Mouse (Mus musculus): ENCODE data around the gene Zic1. TPM values are rescaled to one million over a fixed set of nuclear protein-coding genes. Genes with fewer than 3 reads are reported as not detected.

Zic1 gene
- polyA plus RNA-seq, 1 experiment from 2014 or later = not detected

DNA sequence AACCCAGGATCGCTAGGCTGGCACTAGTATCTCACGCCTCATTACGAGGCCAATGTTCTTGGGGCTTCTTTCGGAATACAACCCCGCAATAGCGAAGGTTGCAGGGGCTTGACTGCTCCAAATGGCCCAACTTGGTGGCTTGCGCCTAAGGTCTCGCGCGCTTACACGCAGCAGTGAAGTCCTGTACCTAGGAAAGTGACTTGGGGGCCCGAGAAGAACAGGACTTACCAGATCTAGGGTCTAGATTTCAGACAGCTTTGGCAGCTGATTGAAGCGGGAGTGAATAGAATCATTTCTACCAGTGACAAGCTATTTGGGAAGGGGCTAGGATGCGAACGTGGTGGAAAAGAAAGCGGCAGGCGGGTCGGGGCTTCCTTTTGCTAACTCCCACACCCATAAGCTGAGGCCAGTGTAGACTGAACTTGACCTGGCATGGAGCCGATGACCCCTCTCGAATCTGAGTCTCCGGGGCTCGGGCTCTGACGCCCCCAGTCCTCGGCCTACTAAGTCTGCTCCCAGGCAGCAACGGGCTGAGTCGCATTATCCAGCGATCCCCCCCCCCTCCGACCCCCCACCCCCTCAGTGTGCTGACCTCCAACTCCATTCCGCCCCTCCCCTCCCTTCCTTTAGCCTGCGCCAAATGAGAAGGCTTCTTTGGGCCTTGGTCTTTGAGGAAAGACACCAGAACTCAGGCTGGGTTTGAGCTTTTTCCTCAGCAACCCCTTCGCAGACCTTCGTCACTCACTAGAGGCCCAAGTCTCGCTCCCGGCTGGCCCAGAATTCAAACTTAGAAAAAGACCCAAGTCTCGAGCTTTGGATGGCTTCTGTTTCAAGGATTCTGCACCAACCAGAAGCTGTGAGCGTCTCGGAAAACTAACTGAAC, 11.8 kb downstream of the Zic1 start:
- Histone ChIP-seq H3K27me3 (ENCODE audit: control insufficient read depth, insufficient read depth, low read length) (peaks cover 94% of the 10 kb centered on the region), H3K9me3 (ENCODE audit: control insufficient read depth, low read length) (no peaks in the 10 kb centered on the region), H3K36me3 (ENCODE audit: control insufficient read depth, insufficient read depth, low read length) (no peaks in the 10 kb centered on the region), H3K4me3 (ENCODE audit: control insufficient read depth in 1 of 2, insufficient read depth in 1 of 2, low read depth in 1 of 2, low read length in 2 of 2) (no peak overlapping the region), H3K27ac (replicated peaks in 1 of 2; ENCODE audit: control insufficient read depth in 1 of 2, insufficient read depth in 1 of 2, low read depth in 2 of 2, low read length in 2 of 2) (no peak overlapping the region), H3K4me1 (ENCODE audit: control insufficient read depth in 2 of 2, insufficient read depth in 2 of 2, low read length in 2 of 2) (peaks cover 2 to 6% of the 10 kb centered on the region in 2 experiments; a peak in 2 of 4 replicates), H3K9ac (ENCODE audit: low read length) (no peak overlapping the region), H3K4me2 (ENCODE audit: low read length) (no peak overlapping the region)
- WGBS = 6% methylated on average over 36 of the region's 37 CpGs
- no peak for ATAC-seq (ENCODE audit: insufficient number of reproducible peaks, insufficient read depth, low FRiP score, low read depth)

DNA sequence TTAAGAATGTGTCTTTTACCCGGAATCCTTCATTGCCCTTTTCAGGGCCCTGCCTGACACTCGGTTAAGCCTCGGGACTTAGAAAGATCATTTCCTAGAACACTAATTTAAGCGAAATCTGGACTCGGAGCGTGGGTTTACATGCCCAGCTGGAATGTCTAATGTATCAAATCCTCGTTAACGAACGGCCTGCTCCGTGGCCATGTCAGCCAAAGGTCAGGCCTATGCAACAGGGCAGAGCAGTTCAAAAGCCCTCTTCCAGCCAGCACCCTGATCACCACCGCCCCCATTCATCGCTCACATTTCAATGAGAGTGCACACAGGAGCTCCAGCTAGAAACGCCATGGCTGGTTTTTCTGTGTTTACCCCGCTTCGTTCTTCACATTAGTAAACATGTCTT, 12.8 kb downstream of the Zic1 start:
- no peak for ATAC-seq (ENCODE audit: insufficient number of reproducible peaks, insufficient read depth, low FRiP score, low read depth)
- H3K4me2 ChIP-seq (ENCODE audit: low read length) = no peak overlapping the region
- no peak overlapping the region for H3K4me3 ChIP-seq (ENCODE audit: control insufficient read depth in 1 of 2, insufficient read depth in 1 of 2, low read depth in 1 of 2, low read length in 2 of 2)
- H3K27me3 ChIP-seq (ENCODE audit: control insufficient read depth, insufficient read depth, low read length) = peaks cover 94% of the 10 kb centered on the region
- WGBS = 2% methylated on average over 15 of the region's 15 CpGs
- H3K27ac ChIP-seq (replicated peaks in 1 of 2; ENCODE audit: control insufficient read depth in 1 of 2, insufficient read depth in 1 of 2, low read depth in 2 of 2, low read length in 2 of 2) = no peak overlapping the region
- no peaks in the 10 kb centered on the region for H3K36me3 ChIP-seq (ENCODE audit: control insufficient read depth, insufficient read depth, low read length)
- H3K4me1 ChIP-seq (ENCODE audit: control insufficient read depth in 2 of 2, insufficient read depth in 2 of 2, low read length in 2 of 2) = peaks cover 2 to 6% of the 10 kb centered on the region in 2 experiments; a peak in 2 of 4 replicates
- H3K9ac ChIP-seq (ENCODE audit: low read length) = no peak overlapping the region
- no peaks in the 10 kb centered on the region for H3K9me3 ChIP-seq (ENCODE audit: control insufficient read depth, low read length)

DNA sequence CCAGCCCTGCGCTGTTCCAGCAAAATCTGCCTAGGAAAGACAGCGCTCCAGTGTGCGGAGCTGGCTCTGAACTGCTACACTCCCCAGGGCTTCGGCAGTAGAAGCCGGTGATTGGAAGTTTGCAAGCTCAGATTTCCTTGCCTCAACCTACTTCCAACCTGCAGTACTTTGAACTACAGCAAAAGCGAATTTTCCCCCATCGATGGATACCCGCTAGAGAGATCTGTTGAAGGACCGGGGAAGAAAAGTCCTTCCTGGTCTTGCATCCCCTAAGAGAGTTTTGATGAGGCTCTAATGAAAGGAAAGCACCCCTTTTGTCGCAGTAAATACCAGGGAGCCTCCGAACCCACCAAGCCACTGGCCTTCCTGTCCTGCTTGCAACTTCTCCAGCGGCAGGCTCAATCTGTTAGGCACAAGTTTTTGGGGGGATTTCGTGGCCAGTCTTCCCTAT, 13.6 kb downstream of the Zic1 start:
- no peak overlapping the region for H3K4me2 ChIP-seq (ENCODE audit: low read length)
- H3K27me3 ChIP-seq (ENCODE audit: control insufficient read depth, insufficient read depth, low read length) = peaks cover 92% of the 10 kb centered on the region
- H3K36me3 ChIP-seq (ENCODE audit: control insufficient read depth, insufficient read depth, low read length) = no peaks in the 10 kb centered on the region
- no peak overlapping the region for H3K27ac ChIP-seq (replicated peaks in 1 of 2; ENCODE audit: control insufficient read depth in 1 of 2, insufficient read depth in 1 of 2, low read depth in 2 of 2, low read length in 2 of 2)
- no peak overlapping the region for H3K4me3 ChIP-seq (ENCODE audit: control insufficient read depth in 1 of 2, insufficient read depth in 1 of 2, low read depth in 1 of 2, low read length in 2 of 2)
- no peak overlapping the region for H3K9ac ChIP-seq (ENCODE audit: low read length)
- no peak for ATAC-seq (ENCODE audit: insufficient number of reproducible peaks, insufficient read depth, low FRiP score, low read depth)
- WGBS = 1% methylated on average over 13 of the region's 13 CpGs
- H3K4me1 ChIP-seq (ENCODE audit: control insufficient read depth in 2 of 2, insufficient read depth in 2 of 2, low read length in 2 of 2) = peaks cover 2 to 6% of the 10 kb centered on the region in 2 experiments; a peak in 2 of 4 replicates
- H3K9me3 ChIP-seq (ENCODE audit: control insufficient read depth, low read length) = no peaks in the 10 kb centered on the region

DNA sequence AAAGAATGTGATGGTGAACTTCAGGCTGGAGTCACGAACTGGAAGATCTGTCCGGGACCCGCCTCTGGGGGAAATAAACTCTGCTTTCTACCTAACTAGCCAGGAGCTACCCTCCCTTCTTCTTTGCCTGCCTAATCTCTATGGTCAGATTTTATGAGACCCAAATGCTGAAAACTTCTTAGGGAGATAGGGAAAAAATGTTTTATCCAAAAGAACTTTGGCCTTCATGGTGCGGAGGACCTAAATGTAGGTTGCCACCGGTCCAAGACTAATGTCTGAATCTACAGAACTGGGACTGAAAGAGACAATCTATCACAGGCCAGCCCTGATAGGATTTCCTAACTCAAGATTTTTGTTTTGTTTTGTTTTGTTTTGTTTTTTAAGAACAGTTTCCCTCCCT, 14.2 kb downstream of the Zic1 start:
- Histone ChIP-seq H3K4me1 (ENCODE audit: control insufficient read depth in 2 of 2, insufficient read depth in 2 of 2, low read length in 2 of 2) (peaks cover 2 to 6% of the 10 kb centered on the region in 2 experiments; a peak in 2 of 4 replicates), H3K4me2 (ENCODE audit: low read length) (no peak overlapping the region), H3K36me3 (ENCODE audit: control insufficient read depth, insufficient read depth, low read length) (no peaks in the 10 kb centered on the region), H3K27me3 (ENCODE audit: control insufficient read depth, insufficient read depth, low read length) (peaks cover 85% of the 10 kb centered on the region), H3K9ac (ENCODE audit: low read length) (no peak overlapping the region), H3K4me3 (ENCODE audit: control insufficient read depth in 1 of 2, insufficient read depth in 1 of 2, low read depth in 1 of 2, low read length in 2 of 2) (no peak overlapping the region), H3K9me3 (ENCODE audit: control insufficient read depth, low read length) (no peaks in the 10 kb centered on the region), H3K27ac (replicated peaks in 1 of 2; ENCODE audit: control insufficient read depth in 1 of 2, insufficient read depth in 1 of 2, low read depth in 2 of 2, low read length in 2 of 2) (no peak overlapping the region)
- WGBS = 3% methylated on average over 5 of the region's 5 CpGs
- ATAC-seq (ENCODE audit: insufficient number of reproducible peaks, insufficient read depth, low FRiP score, low read depth) = no peak

DNA sequence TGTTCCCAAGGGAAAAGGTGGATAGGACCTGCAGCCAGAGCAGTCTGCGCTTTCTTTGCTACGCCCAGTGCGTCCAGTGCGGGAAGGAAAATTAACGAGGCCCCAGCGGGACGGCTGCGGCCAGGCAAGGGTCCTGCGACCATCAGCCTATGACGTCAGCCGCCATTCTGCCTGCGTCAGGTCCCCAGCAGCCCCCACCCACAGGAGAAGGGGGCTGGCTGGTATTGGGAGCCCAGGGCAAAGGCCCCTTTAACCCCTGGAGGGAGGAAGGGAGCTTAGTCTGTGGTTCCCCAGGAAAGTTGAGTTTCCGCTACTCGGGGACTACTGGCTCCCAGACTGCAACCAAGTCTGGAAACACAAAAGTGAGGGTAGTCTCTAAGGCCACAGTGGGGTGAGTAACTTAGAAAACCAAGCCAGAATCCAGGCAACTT, 14.7 kb downstream of the Zic1 start:
- no peak overlapping the region for H3K4me2 ChIP-seq (ENCODE audit: low read length)
- no peak overlapping the region for H3K4me3 ChIP-seq (ENCODE audit: control insufficient read depth in 1 of 2, insufficient read depth in 1 of 2, low read depth in 1 of 2, low read length in 2 of 2)
- H3K9me3 ChIP-seq (ENCODE audit: control insufficient read depth, low read length) = no peaks in the 10 kb centered on the region
- peaks cover 2 to 6% of the 10 kb centered on the region in 2 experiments; a peak in 2 of 4 replicates for H3K4me1 ChIP-seq (ENCODE audit: control insufficient read depth in 2 of 2, insufficient read depth in 2 of 2, low read length in 2 of 2)
- ATAC-seq (ENCODE audit: insufficient number of reproducible peaks, insufficient read depth, low FRiP score, low read depth) = no peak
- no peak overlapping the region for H3K27ac ChIP-seq (replicated peaks in 1 of 2; ENCODE audit: control insufficient read depth in 1 of 2, insufficient read depth in 1 of 2, low read depth in 2 of 2, low read length in 2 of 2)
- H3K27me3 ChIP-seq (ENCODE audit: control insufficient read depth, insufficient read depth, low read length) = peaks cover 80% of the 10 kb centered on the region
- H3K9ac ChIP-seq (ENCODE audit: low read length) = no peak overlapping the region
- WGBS = under 1% methylated on average over 14 of the region's 14 CpGs
- H3K36me3 ChIP-seq (ENCODE audit: control insufficient read depth, insufficient read depth, low read length) = no peaks in the 10 kb centered on the region

DNA sequence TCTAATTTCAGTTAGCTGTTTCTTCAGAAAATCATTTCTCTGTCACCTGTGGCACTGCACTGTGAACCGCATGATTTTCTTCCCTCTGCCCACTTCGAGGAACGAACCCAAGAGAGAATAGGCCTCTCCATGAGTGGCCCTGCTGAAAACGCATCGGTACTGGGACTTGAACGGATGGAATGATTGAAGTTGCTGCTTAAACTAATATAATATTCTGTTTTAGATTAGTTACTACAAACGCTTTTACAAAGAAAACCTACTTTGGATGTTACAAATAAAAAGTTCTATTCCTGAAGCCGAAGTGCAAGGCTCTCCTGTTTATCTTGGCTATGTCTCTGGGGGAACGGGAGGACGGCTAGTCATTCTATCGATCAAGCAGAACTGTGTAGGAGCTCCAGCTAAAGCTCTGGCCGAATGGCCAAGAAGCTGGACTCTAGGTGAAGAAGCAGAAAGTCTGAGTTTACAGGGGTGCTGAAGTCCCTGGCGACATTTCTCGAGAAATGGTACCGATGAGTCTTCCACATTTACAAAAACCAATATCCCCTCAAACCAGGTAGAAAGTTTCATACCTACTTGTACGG, 15.3 kb downstream of the Zic1 start:
- ATAC-seq (ENCODE audit: insufficient number of reproducible peaks, insufficient read depth, low FRiP score, low read depth) = no peak
- Histone ChIP-seq H3K4me1 (ENCODE audit: control insufficient read depth in 2 of 2, insufficient read depth in 2 of 2, low read length in 2 of 2) (peaks cover 0 to 2% of the 10 kb centered on the region in 2 experiments; a peak in 1 of 4 replicates), H3K4me2 (ENCODE audit: low read length) (no peak overlapping the region), H3K4me3 (ENCODE audit: control insufficient read depth in 1 of 2, insufficient read depth in 1 of 2, low read depth in 1 of 2, low read length in 2 of 2) (no peak overlapping the region), H3K9me3 (ENCODE audit: control insufficient read depth, low read length) (no peaks in the 10 kb centered on the region), H3K27me3 (ENCODE audit: control insufficient read depth, insufficient read depth, low read length) (peaks cover 75% of the 10 kb centered on the region), H3K36me3 (ENCODE audit: control insufficient read depth, insufficient read depth, low read length) (no peaks in the 10 kb centered on the region), H3K27ac (replicated peaks in 1 of 2; ENCODE audit: control insufficient read depth in 1 of 2, insufficient read depth in 1 of 2, low read depth in 2 of 2, low read length in 2 of 2) (no peak overlapping the region), H3K9ac (ENCODE audit: low read length) (no peak overlapping the region)
- 2% methylated on average over 16 of the region's 16 CpGs for WGBS

DNA sequence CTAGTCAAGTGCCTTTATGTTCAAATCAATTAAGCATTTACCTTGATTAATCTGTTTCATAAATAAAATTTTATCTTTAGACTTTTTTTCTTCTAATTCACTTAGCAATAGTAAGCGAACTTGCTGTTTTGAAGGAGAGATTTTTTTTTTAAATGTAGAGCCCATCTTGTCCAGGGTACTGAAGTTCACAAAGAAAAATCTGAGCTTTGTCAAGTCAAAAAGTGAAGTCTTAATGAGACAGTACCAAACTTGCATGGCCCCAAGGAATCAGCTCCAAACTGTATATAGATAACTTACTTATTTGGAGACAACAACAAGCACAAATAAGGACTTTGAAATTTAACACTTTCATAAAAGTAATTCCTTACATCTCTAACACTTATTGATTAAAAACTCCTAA, 16.9 kb downstream of the Zic1 start:
- H3K9me3 ChIP-seq (ENCODE audit: control insufficient read depth, low read length) = no peaks in the 10 kb centered on the region
- H3K4me1 ChIP-seq (ENCODE audit: control insufficient read depth in 2 of 2, insufficient read depth in 2 of 2, low read length in 2 of 2) = peaks cover 0 to 2% of the 10 kb centered on the region in 2 experiments; a peak in 1 of 4 replicates
- no peak overlapping the region for H3K4me3 ChIP-seq (ENCODE audit: control insufficient read depth in 1 of 2, insufficient read depth in 1 of 2, low read depth in 1 of 2, low read length in 2 of 2)
- ATAC-seq (ENCODE audit: insufficient number of reproducible peaks, insufficient read depth, low FRiP score, low read depth) = no peak
- no peak overlapping the region for H3K9ac ChIP-seq (ENCODE audit: low read length)
- no peak overlapping the region for H3K4me2 ChIP-seq (ENCODE audit: low read length)
- H3K27ac ChIP-seq (replicated peaks in 1 of 2; ENCODE audit: control insufficient read depth in 1 of 2, insufficient read depth in 1 of 2, low read depth in 2 of 2, low read length in 2 of 2) = no peak overlapping the region
- H3K36me3 ChIP-seq (ENCODE audit: control insufficient read depth, insufficient read depth, low read length) = no peaks in the 10 kb centered on the region
- 36% methylated on average over 1 of the region's 1 CpGs for WGBS
- H3K27me3 ChIP-seq (ENCODE audit: control insufficient read depth, insufficient read depth, low read length) = peaks cover 59% of the 10 kb centered on the region

Data from heart, embryonic 14.5 days (tissue).